Mouse (Mus musculus): ENCODE measurements at regions not wholly inside any gene's neighbourhood (a gene's known extent, or its start where the extent isn't known, plus 50 kb on each side); places are given as distances from the start of the nearest gene placed in this dataset.

GRCm38 (mm10) chr12:106191771-106192170, 181.7 kb downstream of the Vrk1 start:
- DNase-seq: peak; percentile 74 to 78

- DNase-seq: no peak
Observed at GRCm38 (mm10) chr12:106199302-106199701, 189.3 kb downstream of the Vrk1 start.

GRCm38 (mm10) chr12:106203526-106203925, 193.5 kb downstream of the Vrk1 start:
- DNase-seq: no peak

- DNase-seq: no peak
Observed at GRCm38 (mm10) chr12:106210959-106211358, 200.9 kb downstream of the Vrk1 start.

- no peak for DNase-seq
Observed at GRCm38 (mm10) chr12:106211488-106211887, 201.5 kb downstream of the Vrk1 start.

- DNase-seq: no peak
Observed at GRCm38 (mm10) chr12:106212397-106212796, 202.4 kb downstream of the Vrk1 start.

GRCm38 (mm10) chr12:106220071-106220470, 210.0 kb downstream of the Vrk1 start:
- no peak for DNase-seq

GRCm38 (mm10) chr12:106226276-106226675, 216.2 kb downstream of the Vrk1 start:
- no peak for DNase-seq

GRCm38 (mm10) chr12:106226776-106227562, 216.9 kb downstream of the Vrk1 start:
- no peak for DNase-seq

- no peak for DNase-seq
Observed at GRCm38 (mm10) chr12:106227563-106227840, 217.5 kb downstream of the Vrk1 start.

GRCm38 (mm10) chr12:106245178-106245840, 235.3 kb downstream of the Vrk1 start:
- no peak for DNase-seq

GRCm38 (mm10) chr12:106273591-106273990, 263.6 kb downstream of the Vrk1 start:
- DNase-seq: no peak

- no peak for DNase-seq
Observed at GRCm38 (mm10) chr12:106277886-106278285, 267.9 kb downstream of the Vrk1 start.

GRCm38 (mm10) chr12:106282491-106283106, 272.6 kb downstream of the Vrk1 start:
- no peak for DNase-seq

GRCm38 (mm10) chr12:106284814-106285213, 274.8 kb downstream of the Vrk1 start:
- DNase-seq: no peak

- DNase-seq: no peak
Observed at GRCm38 (mm10) chr12:106288791-106289515, 278.9 kb downstream of the Vrk1 start.

- DNase-seq: no peak
Observed at GRCm38 (mm10) chr12:106291476-106292046, 281.5 kb downstream of the Vrk1 start.

GRCm38 (mm10) chr12:106293117-106293516, 283.1 kb downstream of the Vrk1 start:
- DNase-seq: no peak

- no peak for DNase-seq
Observed at GRCm38 (mm10) chr12:106295596-106295995, 285.6 kb downstream of the Vrk1 start.

GRCm38 (mm10) chr12:106302617-106303016, 292.6 kb downstream of the Vrk1 start:
- no peak for DNase-seq

GRCm38 (mm10) chr12:106308291-106308955, 298.4 kb downstream of the Vrk1 start:
- DNase-seq: no peak

GRCm38 (mm10) chr12:106308956-106309610, 299.1 kb downstream of the Vrk1 start:
- no peak for DNase-seq

Measured in cerebellum, postnatal 25 days (tissue).